Mouse (Mus musculus) ES-E14 (cell line): ENCODE results near the gene CN725425. TPM values are rescaled to one million over a fixed set of nuclear protein-coding genes. Genes with fewer than 3 reads are reported as not detected.

ENCODE experiments used
- DNase-seq: peaks from one replicate; pipeline ENCODE4 v3.0.0-alpha.2; 2013; ENCODE audit warnings: low read depth, low spot score
- H3K27ac ChIP-seq: 2 replicates; pipeline ENCODE4 v1.5.1; 2012; ENCODE audit warnings: low read depth, mild to moderate bottlenecking, low read length, moderate library complexity, mixed read lengths; ENCODE audit not compliant: poor library complexity, insufficient read depth, severe bottlenecking
- H3K36me3 ChIP-seq: 2 replicates; pipeline ENCODE4 v1.6.1; 2012; ENCODE audit warnings: mild to moderate bottlenecking, low read length, moderate library complexity, mixed read lengths; ENCODE audit not compliant: control insufficient read depth, poor library complexity, insufficient read depth, severe bottlenecking
- H3K4me1 ChIP-seq, 2 experiments: fragments of 150-350 bp in 1 of 2; sonication (generic) in 1 of 2; 2 replicates each; pipeline ENCODE4 v1.6.1; 2012; ENCODE audit warnings: low read length in 2 of 2, mild to moderate bottlenecking in 1 of 2, mixed read lengths in 1 of 2; ENCODE audit not compliant: control insufficient read depth in 2 of 2, insufficient read depth in 2 of 2, poor library complexity in 1 of 2
- H3K4me3 ChIP-seq, 2 experiments: fragments of 150-350 bp in 1 of 2; sonication (generic) in 1 of 2; 2 replicates each; pipeline ENCODE4 v1.5.1; 2012; ENCODE audit warnings: low read length in 2 of 2, low read depth in 1 of 2, mild to moderate bottlenecking in 1 of 2, mixed read lengths in 1 of 2; ENCODE audit not compliant: insufficient read depth in 1 of 2, poor library complexity in 1 of 2, severe bottlenecking in 1 of 2
- H3K9ac ChIP-seq: 2 replicates; pipeline ENCODE4 v1.6.1; 2012; ENCODE audit warnings: low read depth, mild to moderate bottlenecking, low read length, mixed read lengths; ENCODE audit not compliant: poor library complexity, insufficient read depth, severe bottlenecking
- H3K9me3 ChIP-seq: fragments of 150-350 bp; sonication (generic); 2 replicates; pipeline ENCODE4 v1.6.1; 2012; ENCODE audit warnings: low read depth, mild to moderate bottlenecking, low read length; ENCODE audit not compliant: control insufficient read depth, insufficient read depth
- CHD2 ChIP-seq: IDR thresholded peaks from 2 replicates; pipeline ENCODE4 v1.6.1; 2014; ENCODE audit warnings: mild to moderate bottlenecking, low read depth, low read length, inconsistent platforms
- HCFC1 ChIP-seq: IDR thresholded peaks from 2 replicates; pipeline ENCODE4 v1.6.1; 2012; ENCODE audit warnings: low read length, inconsistent platforms, borderline replicate concordance; ENCODE audit not compliant: insufficient read depth
- MAFK ChIP-seq: IDR thresholded peaks from 2 replicates; pipeline ENCODE4 v1.6.1; 2014; ENCODE audit warnings: mild to moderate bottlenecking, low read depth, low read length, inconsistent platforms; ENCODE audit not compliant: insufficient read depth
- ZC3H11A ChIP-seq: IDR thresholded peaks from 2 replicates; pipeline ENCODE4 v1.6.1; 2012; ENCODE audit warnings: low read depth, mild to moderate bottlenecking, inconsistent platforms, low read length, borderline replicate concordance
- ZNF384 ChIP-seq: IDR thresholded peaks from 2 replicates; pipeline ENCODE4 v1.6.1; 2012; ENCODE audit warnings: low read depth, low read length, inconsistent platforms
- in situ Hi-C, 2 experiments: fragments of 600-800 bp; cut with MboI; formaldehyde crosslinking; loops; one replicate each; pipeline ENCODE4 v1.15.1; 2025; ENCODE audit warnings: low sequenced_read_pairs in 2 of 2, inconsistent platforms in 1 of 2; ENCODE audit not compliant: unreplicated experiment in 2 of 2
- total RNA-seq: library from RNA; depleted of rRNA; stranded (reverse); fragments of 300-350 nt; gene quantifications from 2 replicates; pipeline ENCODE4 v1.2.3, GENCODE M21; 2012

CN725425 gene
- total RNA-seq, 1 experiment, result 5.3 TPM

GRCm38 (mm10) chr15:91260578-91260977, 61.3 kb downstream of the CN725425 start:
- Histone ChIP-seq H3K4me1 (peaks cover 3 to 5% of the 10 kb centered on the region in 2 experiments; a peak in 1 of 4 replicates), H3K9me3 (no peaks in the 10 kb centered on the region), H3K27ac (no peak overlapping the region), H3K9ac (no peak overlapping the region), H3K4me3 (no peak overlapping the region), H3K36me3 (no peaks in the 10 kb centered on the region)
- DNase-seq, result no peak
- TF ChIP-seq ZNF384 (no peak), HCFC1 (no peak), CHD2 (no peak), ZC3H11A (no peak), MAFK (no peak)
- in situ Hi-C loops, result no loop called here

DNA sequence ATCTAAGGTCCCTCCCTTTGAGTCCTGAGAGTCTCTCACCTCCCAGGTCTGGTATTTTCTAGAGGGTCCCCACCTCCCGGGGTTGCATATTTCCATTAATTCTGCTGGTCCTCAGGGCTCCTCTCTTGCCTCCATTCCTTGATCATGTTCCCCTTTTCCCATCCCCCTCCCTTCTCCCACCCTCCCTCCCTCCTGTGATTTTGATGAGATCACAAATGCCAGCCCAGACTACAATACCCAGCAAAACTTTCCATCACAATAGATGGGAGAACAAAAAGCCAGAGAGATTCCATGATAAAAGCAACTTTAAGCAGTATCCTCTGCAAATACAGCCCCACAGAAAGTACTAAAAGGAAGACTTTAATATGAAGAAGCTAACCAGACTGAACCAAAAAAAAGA, 64.6 kb downstream of the CN725425 start:
- no peaks in the 10 kb centered on the region for H3K36me3 ChIP-seq
- in situ Hi-C loops, result no loop called here

DNA sequence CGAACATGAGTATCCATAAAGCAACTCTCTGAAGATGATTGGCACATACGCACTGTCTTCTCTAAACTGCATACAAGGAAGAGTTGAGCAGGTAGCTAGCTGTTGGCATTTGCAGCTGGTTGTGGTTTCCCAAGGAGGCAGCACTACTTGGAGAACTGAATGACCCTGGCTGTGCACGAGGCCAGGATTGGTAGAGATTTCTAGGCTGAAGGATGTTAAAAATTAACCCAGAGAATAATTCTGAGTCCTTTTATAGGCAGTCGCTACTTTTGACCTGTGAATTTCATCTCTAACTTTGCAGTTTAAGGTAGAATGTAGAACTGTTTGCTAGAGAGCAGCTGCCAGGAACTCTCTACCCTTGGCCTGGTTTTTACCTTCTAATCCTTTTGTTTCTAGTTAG, 69.2 kb downstream of the CN725425 start:
- H3K4me3 ChIP-seq, result no peak overlapping the region
- H3K4me1 ChIP-seq, result peaks cover 2 to 3% of the 10 kb centered on the region in 2 experiments; a peak in 1 of 4 replicates
- no peaks in the 10 kb centered on the region for H3K36me3 ChIP-seq
- TF ChIP-seq ZNF384 (no peak), ZC3H11A (no peak), MAFK (no peak), HCFC1 (no peak), CHD2 (no peak)
- no peak for DNase-seq
- no peak overlapping the region for H3K27ac ChIP-seq
- in situ Hi-C loops, result no loop called here
- no peaks in the 10 kb centered on the region for H3K9me3 ChIP-seq
- no peak overlapping the region for H3K9ac ChIP-seq

More for the DNA sequence above, 64.6 kb downstream of the CN725425 start:
- Histone ChIP-seq H3K9ac (no peak overlapping the region), H3K4me1 (peaks cover 3 to 5% of the 10 kb centered on the region in 2 experiments; a peak in 1 of 4 replicates), H3K4me3 (no peak overlapping the region), H3K27ac (no peak overlapping the region), H3K9me3 (no peaks in the 10 kb centered on the region)
- DNase-seq, result peak; percentile 25
- TF ChIP-seq CHD2 (no peak), MAFK (no peak)

GRCm38 (mm10) chr15:91275961-91276360, 76.7 kb downstream of the CN725425 start:
- Histone ChIP-seq H3K4me3 (no peak overlapping the region), H3K4me1 (no peaks in the 10 kb centered on the region), H3K9ac (no peak overlapping the region), H3K9me3 (no peaks in the 10 kb centered on the region), H3K36me3 (no peaks in the 10 kb centered on the region), H3K27ac (no peak overlapping the region)
- in situ Hi-C loops, result no loop called here
- TF ChIP-seq ZNF384 (no peak), CHD2 (no peak), MAFK (no peak), HCFC1 (no peak), ZC3H11A (no peak)
- DNase-seq, result no peak

DNA sequence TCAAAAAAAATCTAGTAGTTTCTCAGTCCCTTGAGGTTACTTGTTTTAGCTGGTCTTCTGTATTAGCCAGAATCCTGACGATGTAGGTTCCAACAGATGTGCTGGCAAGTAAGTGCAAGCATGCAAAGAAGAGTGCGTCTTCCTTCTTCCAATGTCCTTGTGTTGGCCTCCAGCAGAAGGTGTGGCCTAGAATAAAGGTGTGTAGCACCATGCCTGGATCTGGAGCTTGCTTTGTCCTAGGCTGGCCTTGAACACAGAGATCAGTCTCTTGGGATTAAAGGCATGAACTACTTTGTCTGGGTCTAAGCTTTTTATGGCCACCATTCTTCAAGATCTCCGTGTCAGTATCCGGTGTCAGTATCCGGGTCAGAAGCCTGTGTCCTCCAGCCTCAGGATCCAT, 80.3 kb downstream of the CN725425 start:
- no peak for DNase-seq
- Histone ChIP-seq H3K4me3 (no peak overlapping the region), H3K27ac (no peak overlapping the region), H3K9me3 (no peaks in the 10 kb centered on the region), H3K36me3 (no peaks in the 10 kb centered on the region), H3K9ac (no peak overlapping the region), H3K4me1 (no peaks in the 10 kb centered on the region)
- in situ Hi-C loops, result no loop called here
- TF ChIP-seq ZNF384 (no peak), CHD2 (no peak), HCFC1 (no peak), MAFK (no peak), ZC3H11A (no peak)
